Mouse (Mus musculus) kidney, embryonic 16.5 days (tissue): ENCODE measurements around the gene Olfr1129. TPM values are rescaled to one million over a fixed set of nuclear protein-coding genes. Genes with fewer than 3 reads are reported as not detected.
"Not testable (repeated sequence)": the region's sequence is repeated elsewhere in the genome, so short reads cannot be mapped to it uniquely, and the experiment has no call there.

ENCODE experiments used
- ATAC-seq: fragments of 200-750 bp; cut with Nextera tagmentation; 2 replicates; pipeline ENCODE4 v1.8.0; 2017; ENCODE audit warnings: moderate TSS enrichment; ENCODE audit not compliant: low FRiP score, low TSS enrichment
- H3K27ac ChIP-seq: fragments of 300-500 bp; sonication (generic); 2 replicates; pipeline ENCODE4 v1.5.1; 2014; ENCODE audit warnings: low read length
- H3K27me3 ChIP-seq: fragments of 300-500 bp; sonication (generic); 2 replicates; pipeline ENCODE4 v1.6.1; 2014; ENCODE audit warnings: low read length, control low read depth, mixed read lengths; ENCODE audit not compliant: insufficient read depth
- H3K36me3 ChIP-seq: fragments of 300-500 bp; sonication (generic); 2 replicates; pipeline ENCODE4 v1.6.1; 2014; ENCODE audit warnings: low read length, control low read depth, mixed read lengths; ENCODE audit not compliant: insufficient read depth
- H3K4me1 ChIP-seq: fragments of 300-500 bp; sonication (generic); 2 replicates; pipeline ENCODE4 v1.6.1; 2014; ENCODE audit warnings: low read length, control low read depth, mixed read lengths; ENCODE audit not compliant: insufficient read depth
- H3K4me2 ChIP-seq: fragments of 300-500 bp; sonication (generic); replicated peaks from 2 replicates; pipeline ENCODE4 v1.6.1; 2014; ENCODE audit warnings: low read depth, low read length
- H3K4me3 ChIP-seq: fragments of 300-500 bp; sonication (generic); 2 replicates; pipeline ENCODE4 v1.5.1; 2014; ENCODE audit warnings: mild to moderate bottlenecking, low read length
- H3K9ac ChIP-seq: fragments of 300-500 bp; sonication (generic); replicated peaks from 2 replicates; pipeline ENCODE4 v1.6.1; 2014; ENCODE audit warnings: low read length
- H3K9me3 ChIP-seq: fragments of 300-500 bp; sonication (generic); 2 replicates; pipeline ENCODE4 v1.6.1; 2016; ENCODE audit warnings: low read length, control low read depth
- WGBS: fragments of 180-500 bp; shearing (Covaris S2); extraction: QIAGEN DNeasy Blood & Tissue Kit; methylation state at CpG from one replicate; pipeline ENCODE4 v1.1.7; 2014; 5-methylcytosine and 5-hydroxymethylcytosine counted together
- polyA plus RNA-seq: library from polyadenylated mRNA; unstranded; fragments of >200 nt; fragmentation: Nextera tagmentation; extraction: Ambion mirVana; gene quantifications from 2 replicates; pipeline ENCODE4 v1.2.1, GENCODE M21; 2015

Olfr1129 gene
- polyA plus RNA-seq, result not detected in 2 replicates

DNA sequence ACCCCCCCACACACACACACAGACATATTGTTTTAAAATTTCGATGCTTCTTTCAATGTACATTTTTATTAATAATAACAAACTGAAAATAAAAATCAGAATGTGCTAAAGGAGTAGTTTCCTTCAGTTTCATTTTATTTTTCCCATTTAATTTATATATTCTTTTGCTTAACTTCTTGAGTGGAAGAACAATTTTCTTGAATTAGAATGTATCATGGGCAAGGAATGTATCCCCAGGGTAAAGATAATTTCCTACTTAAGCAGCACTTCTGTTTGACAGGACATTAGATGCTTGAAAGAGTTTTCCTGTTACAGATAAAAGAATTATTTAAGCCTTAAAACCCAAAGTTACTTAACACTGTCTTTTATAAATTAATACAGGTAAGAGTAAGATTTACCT, at the start of gene Olfr1129:
Gene Olfr1129, plus strand, starts transcription at position 301 of the 400 bp plus-strand sequence.
- 82% methylated on average over 1 of the region's 1 CpGs for WGBS
- not testable (repeated sequence) for H3K27ac ChIP-seq, H3K36me3 ChIP-seq, H3K4me3 ChIP-seq, H3K27me3 ChIP-seq, H3K4me2 ChIP-seq, H3K9me3 ChIP-seq, H3K4me1 ChIP-seq, H3K9ac ChIP-seq, ATAC-seq

- whole genome bisulfite sequencing, result 28% methylated on average over 38 of the region's 39 CpGs
- H3K4me3 ChIP-seq, result 0 out of 2 replicates have a peak overlapping the region, but pooled peaks have one; percentile 7
- ATAC-seq, result peak; percentile 59; the same call in 1 of the 2 replicates
- not testable (repeated sequence) for H3K4me1 ChIP-seq, H3K36me3 ChIP-seq, H3K27me3 ChIP-seq, H3K27ac ChIP-seq, H3K9ac ChIP-seq, H3K9me3 ChIP-seq
- peak overlapping the region; percentile 36 for H3K4me2 ChIP-seq
Observed at GRCm38 (mm10) chr2:87525899-87526616, 47.6 kb upstream of the Olfr1129 start.

- Histone ChIP-seq H3K36me3 (no peaks in the 10 kb centered on the region), H3K9ac (no peak within 1 kb of the TSS), H3K4me3 (no peak within 1 kb of the TSS), H3K4me2 (no peak within 1 kb of the TSS), H3K4me1 (no peaks in the 10 kb centered on the region), H3K9me3 (no peaks in the 10 kb centered on the region), H3K27ac (no peak within 1 kb of the TSS), H3K27me3 (no peaks in the 10 kb centered on the region)
- ATAC-seq, result no peak
Observed at GRCm38 (mm10) chr2:87531496-87531895, 42.2 kb upstream of the Olfr1129 start, which contains the start of gene Olfr153. TSS of gene Olfr153 (plus strand) at chr2:87531796.

GRCm38 (mm10) chr2:87534826-87535225, 38.9 kb upstream of the Olfr1129 start:
- no peak overlapping the region for H3K27ac ChIP-seq
- 73% methylated on average over 2 of the region's 2 CpGs for WGBS
- no peak overlapping the region for H3K4me3 ChIP-seq
- H3K4me2 ChIP-seq, result no peak overlapping the region
- H3K27me3 ChIP-seq, result no peaks in the 10 kb centered on the region
- no peak overlapping the region for H3K9ac ChIP-seq
- no peaks in the 10 kb centered on the region for H3K4me1 ChIP-seq
- no peaks in the 10 kb centered on the region; the same call in 1 of the 2 replicates for H3K9me3 ChIP-seq
- ATAC-seq, result no peak
- H3K36me3 ChIP-seq, result no peaks in the 10 kb centered on the region

GRCm38 (mm10) chr2:87545442-87545841, 28.3 kb upstream of the Olfr1129 start, which contains the start of gene Olfr1128:
TSS of gene Olfr1128 (minus strand) at chr2:87545542.
- Histone ChIP-seq H3K36me3 (no peaks in the 10 kb centered on the region), H3K4me3 (no peak within 1 kb of the TSS), H3K4me2 (no peak within 1 kb of the TSS), H3K4me1 (no peaks in the 10 kb centered on the region), H3K27ac (no peak within 1 kb of the TSS), H3K27me3 (no peaks in the 10 kb centered on the region), H3K9me3 (no peaks in the 10 kb centered on the region), H3K9ac (no peak within 1 kb of the TSS)
- 94% methylated on average over 1 of the region's 1 CpGs for WGBS
- ATAC-seq, result no peak

- H3K4me2 ChIP-seq, H3K36me3 ChIP-seq, H3K4me1 ChIP-seq, H3K27me3 ChIP-seq, ATAC-seq, H3K27ac ChIP-seq, H3K9ac ChIP-seq, H3K9me3 ChIP-seq, H3K4me3 ChIP-seq: not testable (repeated sequence)
Observed at GRCm38 (mm10) chr2:87605912-87606311, 32.2 kb downstream of the Olfr1129 start, which contains the start of gene Olfr1130. TSS of gene Olfr1130 (plus strand) at chr2:87606212.

- Histone ChIP-seq H3K4me3 (no peak within 1 kb of the TSS), H3K4me1 (no peaks in the 10 kb centered on the region), H3K9ac (no peak within 1 kb of the TSS), H3K4me2 (no peak within 1 kb of the TSS), H3K36me3 (no peaks in the 10 kb centered on the region), H3K9me3 (no peaks in the 10 kb centered on the region), H3K27me3 (no peaks in the 10 kb centered on the region), H3K27ac (no peak within 1 kb of the TSS)
- 69% methylated on average over 3 of the region's 3 CpGs for WGBS
- no peak for ATAC-seq
Observed at GRCm38 (mm10) chr2:87626804-87627203, 53.1 kb downstream of the Olfr1129 start, which contains the start of gene Olfr1131. TSS of gene Olfr1131 (plus strand) at chr2:87627104.

Other genes with a start within 250 kb of the Olfr1129 start
- not detected in 2 replicates for gene Olfr1120, start 219.1 kb upstream of the Olfr1129 start, polyA plus RNA-seq
- not detected in 2 replicates for gene Olfr1121, start 204.0 kb upstream of the Olfr1129 start, polyA plus RNA-seq
- gene Olfr1122, start 188.1 kb upstream of the Olfr1129 start, polyA plus RNA-seq, result not detected in 2 replicates
- not detected in 2 replicates for gene Olfr1123, start 157.3 kb upstream of the Olfr1129 start, polyA plus RNA-seq
- gene Olfr1124, start 143.6 kb upstream of the Olfr1129 start, polyA plus RNA-seq, result 0.09 TPM in 1 of 2 replicates, not detected in the other
- not detected in 2 replicates for gene Olfr1126, start 119.9 kb upstream of the Olfr1129 start, polyA plus RNA-seq
- not detected in 2 replicates for gene Pramel7, start 76.8 kb upstream of the Olfr1129 start, polyA plus RNA-seq
- not detected in 2 replicates for gene Pramel6, start 67.3 kb upstream of the Olfr1129 start, polyA plus RNA-seq
- gene Olfr153, start 42.1 kb upstream of the Olfr1129 start, polyA plus RNA-seq, result not detected in 2 replicates
- gene Olfr1128, start 28.4 kb upstream of the Olfr1129 start, polyA plus RNA-seq, result not detected in 2 replicates
- gene Olfr1130, start 32.3 kb downstream of the Olfr1129 start, polyA plus RNA-seq, result not detected in 2 replicates
- gene Olfr1131, start 53.2 kb downstream of the Olfr1129 start, polyA plus RNA-seq, result not detected in 2 replicates
- gene Olfr1132, start 63.6 kb downstream of the Olfr1129 start, polyA plus RNA-seq, result not detected in 2 replicates
- gene Olfr1133, start 73.5 kb downstream of the Olfr1129 start, polyA plus RNA-seq, result not detected in 2 replicates
- not detected in 2 replicates for gene Olfr1134, start 84.6 kb downstream of the Olfr1129 start, polyA plus RNA-seq
- not detected in 2 replicates for gene Olfr1135, start 99.8 kb downstream of the Olfr1129 start, polyA plus RNA-seq
- gene Olfr1136, start 120.0 kb downstream of the Olfr1129 start, polyA plus RNA-seq, result not detected in 2 replicates
- not detected in 2 replicates for gene Olfr1137, start 139.3 kb downstream of the Olfr1129 start, polyA plus RNA-seq
- not detected in 2 replicates for gene Olfr1138, start 166.1 kb downstream of the Olfr1129 start, polyA plus RNA-seq
- gene Olfr1140, start 169.8 kb downstream of the Olfr1129 start, polyA plus RNA-seq, result not detected in 2 replicates
- gene Olfr1141, start 180.1 kb downstream of the Olfr1129 start, polyA plus RNA-seq, result not detected in 2 replicates
- not detected in 2 replicates for gene Olfr152, start 205.6 kb downstream of the Olfr1129 start, polyA plus RNA-seq
- gene Olfr1143, start 226.7 kb downstream of the Olfr1129 start, polyA plus RNA-seq, result not detected in 2 replicates
- gene Olfr1145, start 235.9 kb downstream of the Olfr1129 start, polyA plus RNA-seq, result not detected in 2 replicates